Mouse (Mus musculus) hindbrain, postnatal 0 days (tissue): ENCODE measurements around the gene 9830107B12Rik. TPM values are rescaled to one million over a fixed set of nuclear protein-coding genes. Genes with fewer than 3 reads are reported as not detected.

Source experiments
- ATAC-seq: fragments of 200-750 bp; cut with Nextera tagmentation; 2 replicates; pipeline ENCODE4 v1.8.0; 2017; ENCODE audit warnings: mild to moderate bottlenecking, moderate TSS enrichment, moderate library complexity
- DNase-seq: peaks from one replicate; pipeline ENCODE4 v3.0.0-alpha.2; 2015; ENCODE audit warnings: low spot score
- H3K27ac ChIP-seq: fragments of 300-500 bp; sonication (generic); 2 replicates; pipeline ENCODE4 v1.5.1; 2014; ENCODE audit warnings: mild to moderate bottlenecking
- H3K27me3 ChIP-seq: fragments of 300-500 bp; sonication (generic); 2 replicates; pipeline ENCODE4 v1.6.1; 2014; ENCODE audit warnings: low read length, mixed read lengths; ENCODE audit not compliant: insufficient read depth
- H3K36me3 ChIP-seq: fragments of 300-500 bp; sonication (generic); 2 replicates; pipeline ENCODE4 v1.6.1; 2014; ENCODE audit warnings: low read length, mixed read lengths; ENCODE audit not compliant: insufficient read depth
- H3K4me1 ChIP-seq: fragments of 300-500 bp; sonication (generic); 2 replicates; pipeline ENCODE4 v1.6.1; 2014; ENCODE audit warnings: antibody characterized with exemption, low read length, mixed read lengths; ENCODE audit not compliant: insufficient read depth
- H3K4me2 ChIP-seq: fragments of 300-500 bp; sonication (generic); 2 replicates; pipeline ENCODE4 v1.6.1; 2014; ENCODE audit warnings: low read depth, mild to moderate bottlenecking, low read length, moderate library complexity, mixed read lengths
- H3K4me3 ChIP-seq: fragments of 300-500 bp; sonication (generic); 2 replicates; pipeline ENCODE4 v1.5.1; 2014; ENCODE audit warnings: low read length
- H3K9ac ChIP-seq: fragments of 300-500 bp; sonication (generic); replicated peaks from 2 replicates; pipeline ENCODE4 v1.6.1; 2014; ENCODE audit warnings: mild to moderate bottlenecking, low read length, moderate library complexity, mixed read lengths
- H3K9me3 ChIP-seq: fragments of 300-500 bp; sonication (generic); 2 replicates; pipeline ENCODE4 v1.6.1; 2016; ENCODE audit warnings: low read length, mixed read lengths
- CTCF ChIP-seq: IDR thresholded peaks from 2 replicates; pipeline ENCODE4 v1.5.1; 2016; ENCODE audit warnings: antibody characterized with exemption, control low read depth, low read depth
- WGBS: fragments of 180-500 bp; shearing (Covaris S2); extraction: QIAGEN DNeasy Blood & Tissue Kit; methylation state at CpG from one replicate; pipeline ENCODE4 v1.1.7; 2014; 5-methylcytosine and 5-hydroxymethylcytosine counted together
- polyA plus RNA-seq: library from polyadenylated mRNA; unstranded; fragments of >200 nt; fragmentation: Nextera tagmentation; extraction: Ambion mirVana; gene quantifications from 2 replicates; pipeline ENCODE4 v1.2.1, GENCODE M21; 2015
- total RNA-seq: library from RNA; depleted of rRNA; stranded (reverse); fragments of >200 nt; gene quantifications from 2 replicates; pipeline ENCODE4 v1.2.3, GENCODE M21; 2014

The 9830107B12Rik gene
- total and polyA plus RNA-seq, 2 experiments from 2014 or later = not detected

- TF ChIP-seq CTCF = no peak
- Histone ChIP-seq H3K9ac (no peak overlapping the region), H3K36me3 (no peaks in the 10 kb centered on the region), H3K27me3 (peaks cover 41% of the 10 kb centered on the region), H3K27ac (no peak overlapping the region), H3K4me2 (0 out of 2 replicates have a peak overlapping the region, but pooled peaks have one; percentile 21), H3K4me3 (0 out of 2 replicates have a peak overlapping the region, but pooled peaks have one; percentile 2), H3K4me1 (peaks cover 9% of the 10 kb centered on the region; the same call in 1 of the 2 replicates), H3K9me3 (no peaks in the 10 kb centered on the region)
- no peak for ATAC-seq
- 1% methylated on average over 26 of the region's 26 CpGs for WGBS
- DNase-seq = peak; percentile 29
Observed at GRCm38 (mm10) chr17:48095718-48096121, 50.3 kb downstream of the 9830107B12Rik start.

- no peak overlapping the region for H3K4me3 ChIP-seq
- H3K4me2 ChIP-seq = no peak overlapping the region
- DNase-seq (no peak), ATAC-seq (no peak)
- no peaks in the 10 kb centered on the region for H3K9me3 ChIP-seq
- no peaks in the 10 kb centered on the region for H3K36me3 ChIP-seq
- peaks cover 9% of the 10 kb centered on the region; the same call in 1 of the 2 replicates for H3K4me1 ChIP-seq
- peaks cover 41% of the 10 kb centered on the region for H3K27me3 ChIP-seq
- H3K27ac ChIP-seq = no peak overlapping the region
- H3K9ac ChIP-seq = no peak overlapping the region
- no peak for TF ChIP-seq CTCF
- 11% methylated on average over 20 of the region's 20 CpGs for WGBS
Observed at GRCm38 (mm10) chr17:48094820-48095680, 51.0 kb downstream of the 9830107B12Rik start.

GRCm38 (mm10) chr17:48093286-48093817 is 52.7 kb downstream of the 9830107B12Rik start:
- H3K9ac ChIP-seq = no peak overlapping the region
- 76% methylated on average over 5 of the region's 5 CpGs for WGBS
- no peak for ATAC-seq

GRCm38 (mm10) chr17:48090305-48090704 is 55.8 kb downstream of the 9830107B12Rik start:
- H3K27me3 ChIP-seq = 0 out of 2 replicates have a peak, but pooled peaks cover 3% of the 10 kb centered on the region
- H3K36me3 ChIP-seq = no peaks in the 10 kb centered on the region
- H3K4me3 ChIP-seq = no peak overlapping the region
- no peak for TF ChIP-seq CTCF
- peak; percentile 69 for DNase-seq
- no peak overlapping the region for H3K9ac ChIP-seq
- 34% methylated on average over 12 of the region's 12 CpGs for WGBS
- no peak overlapping the region for H3K4me2 ChIP-seq
- H3K4me1 ChIP-seq = no peaks in the 10 kb centered on the region; the same call in 1 of the 2 replicates
- ATAC-seq = peak; percentile 66
- H3K27ac ChIP-seq = no peak overlapping the region
- H3K9me3 ChIP-seq = no peaks in the 10 kb centered on the region

More at GRCm38 (mm10) chr17:48093286-48093817, 52.7 kb downstream of the 9830107B12Rik start:
- no peak for DNase-seq
- H3K4me2 ChIP-seq = no peak overlapping the region
- peaks cover 25% of the 10 kb centered on the region for H3K27me3 ChIP-seq
- no peaks in the 10 kb centered on the region for H3K36me3 ChIP-seq
- H3K4me1 ChIP-seq = peaks cover 7% of the 10 kb centered on the region; the same call in 1 of the 2 replicates
- TF ChIP-seq CTCF = peak; percentile 24; the same call in 1 of the 2 replicates
- no peak overlapping the region for H3K4me3 ChIP-seq
- no peaks in the 10 kb centered on the region for H3K9me3 ChIP-seq
- no peak overlapping the region for H3K27ac ChIP-seq

GRCm38 (mm10) chr17:48089446-48089845 is 56.6 kb downstream of the 9830107B12Rik start:
- Histone ChIP-seq H3K4me2 (no peak overlapping the region), H3K9ac (no peak overlapping the region), H3K27me3 (no peaks in the 10 kb centered on the region), H3K36me3 (no peaks in the 10 kb centered on the region), H3K27ac (no peak overlapping the region), H3K4me3 (no peak overlapping the region), H3K4me1 (no peaks in the 10 kb centered on the region; the same call in 1 of the 2 replicates), H3K9me3 (no peaks in the 10 kb centered on the region)
- no peak for TF ChIP-seq CTCF
- ATAC-seq (no peak; the same call in 1 of the 2 replicates), DNase-seq (no peak)
- 91% methylated on average over 2 of the region's 2 CpGs for WGBS

GRCm38 (mm10) chr17:48089019-48089418 is 57.0 kb downstream of the 9830107B12Rik start, which contains the start of gene 1700067P10Rik:
TSS of gene 1700067P10Rik (plus strand) at chr17:48089319.
- Histone ChIP-seq H3K4me3 (no peak within 1 kb of the TSS), H3K36me3 (no peaks in the 10 kb centered on the region), H3K4me1 (no peaks in the 10 kb centered on the region; the same call in 1 of the 2 replicates), H3K9me3 (no peaks in the 10 kb centered on the region), H3K27me3 (no peaks in the 10 kb centered on the region), H3K4me2 (no peak within 1 kb of the TSS), H3K9ac (no peak within 1 kb of the TSS), H3K27ac (no peak within 1 kb of the TSS)
- DNase-seq = no peak
- TF ChIP-seq CTCF = no peak
- no peak for ATAC-seq
